Mouse (Mus musculus) kidney, embryonic 14.5 days (tissue): ENCODE data around the gene Itgal. TPM values are rescaled to one million over a fixed set of nuclear protein-coding genes. Genes with fewer than 3 reads are reported as not detected.

ENCODE experiments used
- ATAC-seq: fragments of 200-750 bp; cut with Nextera tagmentation; 2 replicates; pipeline ENCODE4 v1.8.0; 2017; ENCODE audit warnings: moderate number of reproducible peaks, mild to moderate bottlenecking, moderate TSS enrichment, moderate library complexity; ENCODE audit not compliant: low FRiP score, low TSS enrichment
- H3K27ac ChIP-seq: fragments of 300-500 bp; sonication (generic); 2 replicates; pipeline ENCODE4 v1.5.1; 2014; ENCODE audit warnings: low read depth, mild to moderate bottlenecking, low read length, moderate library complexity, mixed read lengths
- H3K27me3 ChIP-seq: fragments of 300-500 bp; sonication (generic); 2 replicates; pipeline ENCODE4 v1.6.1; 2014; ENCODE audit warnings: mild to moderate bottlenecking, low read length; ENCODE audit not compliant: control insufficient read depth, insufficient read depth
- H3K36me3 ChIP-seq: fragments of 300-500 bp; sonication (generic); 2 replicates; pipeline ENCODE4 v1.6.1; 2014; ENCODE audit warnings: low read length, mixed read lengths; ENCODE audit not compliant: control insufficient read depth, insufficient read depth
- H3K4me1 ChIP-seq: fragments of 300-500 bp; sonication (generic); 2 replicates; pipeline ENCODE4 v1.6.1; 2014; ENCODE audit warnings: low read length, mixed read lengths; ENCODE audit not compliant: control insufficient read depth, insufficient read depth
- H3K4me2 ChIP-seq: fragments of 300-500 bp; sonication (generic); replicated peaks from 2 replicates; pipeline ENCODE4 v1.6.1; 2014; ENCODE audit warnings: low read depth, mild to moderate bottlenecking, low read length
- H3K4me3 ChIP-seq: fragments of 300-500 bp; sonication (generic); 2 replicates; pipeline ENCODE4 v1.5.1; 2014; ENCODE audit warnings: mild to moderate bottlenecking, low read length
- H3K9ac ChIP-seq: fragments of 300-500 bp; sonication (generic); 2 replicates; pipeline ENCODE4 v1.6.1; 2014; ENCODE audit warnings: low read depth, mild to moderate bottlenecking, low read length, moderate library complexity
- H3K9me3 ChIP-seq: fragments of 300-500 bp; sonication (generic); 2 replicates; pipeline ENCODE4 v1.6.1; 2016; ENCODE audit warnings: low read length; ENCODE audit not compliant: control insufficient read depth
- WGBS: fragments of 180-500 bp; shearing (Covaris S2); extraction: QIAGEN DNeasy Blood & Tissue Kit; methylation state at CpG from one replicate; pipeline ENCODE4 v1.1.7; 2014; 5-methylcytosine and 5-hydroxymethylcytosine counted together
- polyA plus RNA-seq: library from polyadenylated mRNA; unstranded; fragments of >200 nt; fragmentation: Nextera tagmentation; extraction: Ambion mirVana; gene quantifications from 2 replicates; pipeline ENCODE4 v1.2.1, GENCODE M21; 2014

Itgal gene
- polyA plus RNA-seq, 1 experiment from 2014 or later = 0.80 TPM

- peak overlapping the region; percentile 92 for H3K4me3 ChIP-seq
- peak overlapping the region; percentile 93 for H3K27ac ChIP-seq
- peaks cover 24% of the 10 kb centered on the region for H3K4me1 ChIP-seq
- ATAC-seq = peak; percentile 63
- 12% methylated on average over 50 of the region's 50 CpGs for WGBS
- peak overlapping the region; percentile 95 for H3K9ac ChIP-seq
- peak overlapping the region; percentile 90 for H3K4me2 ChIP-seq
- H3K36me3 ChIP-seq = peaks cover 13% of the 10 kb centered on the region
- H3K9me3 ChIP-seq = no peaks in the 10 kb centered on the region
- no peaks in the 10 kb centered on the region for H3K27me3 ChIP-seq
Observed at GRCm38 (mm10) chr7:127273118-127273923, 22.7 kb upstream of the Itgal start.

GRCm38 (mm10) chr7:127273925-127274789, 21.9 kb upstream of the Itgal start, which contains the start of gene Sephs2:
Gene Sephs2 (minus strand): TSS chr7:127274055.
- ATAC-seq = peak; percentile 89
- Histone ChIP-seq H3K9me3 (no peaks in the 10 kb centered on the region), H3K4me1 (peaks cover 24% of the 10 kb centered on the region), H3K4me2 (peak within 1 kb of the TSS; percentile 90), H3K27ac (peak within 1 kb of the TSS; percentile 93), H3K27me3 (no peaks in the 10 kb centered on the region), H3K4me3 (peak within 1 kb of the TSS; percentile 92), H3K9ac (peak within 1 kb of the TSS; percentile 95), H3K36me3 (peaks cover 11% of the 10 kb centered on the region)
- 2% methylated on average over 39 of the region's 39 CpGs for WGBS

GRCm38 (mm10) chr7:127276519-127276961, 19.5 kb upstream of the Itgal start:
- Histone ChIP-seq H3K4me3 (no peak overlapping the region), H3K27me3 (no peaks in the 10 kb centered on the region), H3K36me3 (peaks cover 4% of the 10 kb centered on the region; the same call in 1 of the 2 replicates), H3K4me2 (no peak overlapping the region; the same call in 1 of the 2 replicates), H3K9ac (no peak overlapping the region), H3K9me3 (no peaks in the 10 kb centered on the region), H3K4me1 (peaks cover 24% of the 10 kb centered on the region), H3K27ac (peak overlapping the region; percentile 52)
- ATAC-seq = no peak
- WGBS = 24% methylated on average over 5 of the region's 5 CpGs

- Histone ChIP-seq H3K36me3 (no peaks in the 10 kb centered on the region), H3K27me3 (no peaks in the 10 kb centered on the region), H3K4me2 (no peak overlapping the region), H3K4me1 (peaks cover 12% of the 10 kb centered on the region), H3K9me3 (no peaks in the 10 kb centered on the region), H3K9ac (no peak overlapping the region), H3K4me3 (no peak overlapping the region), H3K27ac (no peak overlapping the region)
- ATAC-seq = no peak
- 21% methylated on average over 8 of the region's 8 CpGs for WGBS
Observed at GRCm38 (mm10) chr7:127278311-127278710, 17.7 kb upstream of the Itgal start.

- Histone ChIP-seq H3K4me3 (no peak overlapping the region), H3K4me2 (no peak overlapping the region), H3K36me3 (no peaks in the 10 kb centered on the region), H3K27me3 (no peaks in the 10 kb centered on the region), H3K27ac (no peak overlapping the region), H3K9me3 (no peaks in the 10 kb centered on the region), H3K9ac (no peak overlapping the region), H3K4me1 (peaks cover 12% of the 10 kb centered on the region; the same call in 1 of the 2 replicates)
- ATAC-seq = no peak
- WGBS = 48% methylated on average over 3 of the region's 3 CpGs
Observed at GRCm38 (mm10) chr7:127280092-127280491, 16.0 kb upstream of the Itgal start.

GRCm38 (mm10) chr7:127281114-127281513, 14.9 kb upstream of the Itgal start:
- Histone ChIP-seq H3K4me1 (peaks cover 12% of the 10 kb centered on the region; the same call in 1 of the 2 replicates), H3K36me3 (no peaks in the 10 kb centered on the region), H3K9ac (no peak overlapping the region), H3K27me3 (no peaks in the 10 kb centered on the region), H3K4me2 (no peak overlapping the region), H3K4me3 (no peak overlapping the region), H3K27ac (no peak overlapping the region), H3K9me3 (no peaks in the 10 kb centered on the region)
- WGBS = 62% methylated on average over 4 of the region's 4 CpGs
- ATAC-seq = no peak

- WGBS = 88% methylated on average over 2 of the region's 2 CpGs
- H3K4me3 ChIP-seq = no peak overlapping the region
- H3K27ac ChIP-seq = no peak overlapping the region
- no peak overlapping the region for H3K4me2 ChIP-seq
- H3K9me3 ChIP-seq = peaks cover 5% of the 10 kb centered on the region; the same call in 1 of the 2 replicates
- no peak for ATAC-seq
- no peaks in the 10 kb centered on the region for H3K36me3 ChIP-seq
- H3K4me1 ChIP-seq = 0 out of 2 replicates have a peak, but pooled peaks cover 6% of the 10 kb centered on the region
- no peak overlapping the region for H3K9ac ChIP-seq
- H3K27me3 ChIP-seq = no peaks in the 10 kb centered on the region
Observed at GRCm38 (mm10) chr7:127282190-127282589, 13.9 kb upstream of the Itgal start.

- 82% methylated on average over 10 of the region's 10 CpGs for WGBS
- ATAC-seq = no peak
- H3K9me3 ChIP-seq = peaks cover 15% of the 10 kb centered on the region
- no peak overlapping the region for H3K9ac ChIP-seq
- no peaks in the 10 kb centered on the region for H3K4me1 ChIP-seq
- no peak overlapping the region for H3K4me2 ChIP-seq
- H3K27me3 ChIP-seq = no peaks in the 10 kb centered on the region
- no peak overlapping the region for H3K27ac ChIP-seq
- H3K36me3 ChIP-seq = no peaks in the 10 kb centered on the region
- no peak overlapping the region for H3K4me3 ChIP-seq
Observed at GRCm38 (mm10) chr7:127285154-127285553, 10.9 kb upstream of the Itgal start.
